Mouse (Mus musculus): ENCODE results near the gene Coro1c. TPM values are rescaled to one million over a fixed set of nuclear protein-coding genes. Genes with fewer than 3 reads are reported as not detected.

The Coro1c gene
- total RNA-seq, 2 experiments from 2014 or later: 39.1 to 48.9 TPM

GRCm38 (mm10) chr5:113884750-113885149 is 23.8 kb downstream of the Coro1c start:
- DNase-seq: no peak

GRCm38 (mm10) chr5:113883384-113883771 is 25.2 kb downstream of the Coro1c start:
- DNase-seq: no peak

GRCm38 (mm10) chr5:113882566-113883383 is 25.8 kb downstream of the Coro1c start:
- peak; percentile 53 for DNase-seq

GRCm38 (mm10) chr5:113881136-113881535 is 27.4 kb downstream of the Coro1c start:
- no peak for DNase-seq

GRCm38 (mm10) chr5:113878943-113879617 is 29.5 kb downstream of the Coro1c start:
- no peak for DNase-seq

- no peak for DNase-seq
These were observed 31.0 kb downstream of the Coro1c start for GRCm38 (mm10) chr5:113877565-113877964.

GRCm38 (mm10) chr5:113876176-113876575 is 32.4 kb downstream of the Coro1c start:
- DNase-seq: no peak

GRCm38 (mm10) chr5:113875625-113876024 is 32.9 kb downstream of the Coro1c start:
- no peak for DNase-seq

GRCm38 (mm10) chr5:113874063-113875024 is 34.2 kb downstream of the Coro1c start:
- DNase-seq: no peak

GRCm38 (mm10) chr5:113872936-113873912 is 35.3 kb downstream of the Coro1c start:
- peak; percentile 54 for DNase-seq

- DNase-seq: no peak
These were observed 36.5 kb downstream of the Coro1c start for GRCm38 (mm10) chr5:113871903-113872548.

GRCm38 (mm10) chr5:113870393-113871040 is 38.0 kb downstream of the Coro1c start:
- DNase-seq: peak; percentile 48

- peak; percentile 75 for DNase-seq
These were observed 39.4 kb downstream of the Coro1c start for GRCm38 (mm10) chr5:113869132-113869531.

GRCm38 (mm10) chr5:113864992-113865391 is 43.6 kb downstream of the Coro1c start:
- no peak for DNase-seq

- no peak for DNase-seq
These were observed 44.6 kb downstream of the Coro1c start for GRCm38 (mm10) chr5:113863994-113864393.

- no peak for DNase-seq
These were observed 46.1 kb downstream of the Coro1c start for GRCm38 (mm10) chr5:113862418-113862817.

GRCm38 (mm10) chr5:113861294-113861693 is 47.3 kb downstream of the Coro1c start:
- DNase-seq: no peak

GRCm38 (mm10) chr5:113858971-113859370 is 49.6 kb downstream of the Coro1c start:
- DNase-seq: no peak

- no peak for DNase-seq
These were observed 50.0 kb downstream of the Coro1c start for GRCm38 (mm10) chr5:113858550-113858949.

- DNase-seq: no peak
These were observed 50.9 kb downstream of the Coro1c start for GRCm38 (mm10) chr5:113857631-113858030.

Data from gastrocnemius, postnatal 10 days (tissue).